Mouse (Mus musculus) liver, postnatal 0 days (tissue): Measurements from ENCODE around the gene 4930524J08Rik.

ENCODE experiments used
- CTCF ChIP-seq: sonication (generic); IDR thresholded peaks from 2 replicates; pipeline ENCODE4 v1.5.1; 2016; ENCODE audit warnings: antibody characterized with exemption, low read depth
- EP300 ChIP-seq: IDR thresholded peaks from 2 replicates; pipeline ENCODE4 v1.6.1; 2016; ENCODE audit warnings: antibody characterized with exemption, low read depth, mild to moderate bottlenecking

- no peak for TF ChIP-seq CTCF
- TF ChIP-seq EP300, result no peak
Observed at GRCm38 (mm10) chr5:100024403-100024802, 45.5 kb downstream of the 4930524J08Rik start.
